Mouse (Mus musculus): ENCODE data around the gene Nfib. TPM values are rescaled to one million over a fixed set of nuclear protein-coding genes. Genes with fewer than 3 reads are reported as not detected.

Gene Nfib
- polyA plus RNA-seq, 1 experiment from 2014 or later = 75.7 TPM

DNA sequence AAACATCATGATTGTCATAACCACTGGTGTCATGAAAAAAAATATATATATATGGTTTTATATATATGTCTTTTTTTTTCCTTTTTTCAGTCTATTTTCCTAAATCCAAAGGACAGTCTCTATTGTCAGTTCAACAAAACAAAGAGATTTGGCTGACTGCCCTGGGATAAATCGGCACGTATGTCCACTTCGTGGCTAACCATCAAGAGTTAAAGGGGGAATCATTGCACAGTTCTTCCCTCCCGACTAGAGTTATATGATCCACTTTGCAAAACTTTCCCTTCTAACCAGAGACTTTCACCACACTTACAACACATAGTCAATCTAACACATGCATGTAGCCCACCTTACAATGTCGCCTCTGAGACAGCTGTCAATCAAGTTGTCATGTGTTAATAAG is 209.2 kb downstream of the Nfib start:
- 45% methylated on average over 5 of the region's 5 CpGs for WGBS
- H3K4me3 ChIP-seq (ENCODE audit: low read length) = peak overlapping the region; percentile 32
- H3K9me3 ChIP-seq (ENCODE audit: control insufficient read depth, low read length) = no peaks in the 10 kb centered on the region
- ATAC-seq = no peak
- peak overlapping the region; percentile 37 for H3K9ac ChIP-seq (ENCODE audit: low read depth, low read length)
- H3K27ac ChIP-seq (ENCODE audit: low read depth, low read length) = no peak overlapping the region; the same call in 1 of the 2 replicates
- H3K27me3 ChIP-seq (replicated peaks; ENCODE audit: control insufficient read depth, insufficient read depth, low read length) = no peaks in the 10 kb centered on the region; the same call in 1 of the 2 replicates
- peaks cover 3% of the 10 kb centered on the region; the same call in 1 of the 2 replicates for H3K4me1 ChIP-seq (ENCODE audit: control insufficient read depth, insufficient read depth, low read depth, low read length)
- H3K4me2 ChIP-seq (ENCODE audit: low read length) = peak overlapping the region; percentile 55
- H3K36me3 ChIP-seq (ENCODE audit: control insufficient read depth, insufficient read depth, low read length) = no peaks in the 10 kb centered on the region; the same call in 1 of the 2 replicates

DNA sequence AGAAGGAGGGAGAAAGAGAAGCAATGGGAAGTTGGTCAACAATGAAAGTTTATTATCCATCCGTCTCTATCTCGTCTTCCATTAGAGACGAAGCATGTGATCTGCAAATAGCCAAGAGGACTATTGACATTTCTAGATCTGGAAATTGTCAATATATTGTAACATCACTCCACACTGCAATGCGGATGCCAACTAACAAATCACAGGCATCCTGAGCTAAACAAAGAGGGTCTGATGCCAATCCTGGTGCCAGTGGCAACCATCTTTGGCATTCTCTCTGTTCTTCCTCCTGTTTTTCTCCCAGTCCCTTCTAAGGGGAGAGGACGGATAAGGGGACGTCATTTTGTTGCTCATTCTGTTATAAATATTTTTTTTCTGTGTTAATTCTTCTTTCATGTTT is 209.9 kb downstream of the Nfib start:
- Histone ChIP-seq H3K27ac (ENCODE audit: low read depth, low read length) (peak overlapping the region; percentile 71), H3K4me1 (ENCODE audit: control insufficient read depth, insufficient read depth, low read depth, low read length) (peaks cover 3% of the 10 kb centered on the region; the same call in 1 of the 2 replicates), H3K4me2 (ENCODE audit: low read length) (peak overlapping the region; percentile 55), H3K36me3 (ENCODE audit: control insufficient read depth, insufficient read depth, low read length) (no peaks in the 10 kb centered on the region; the same call in 1 of the 2 replicates), H3K9me3 (ENCODE audit: control insufficient read depth, low read length) (no peaks in the 10 kb centered on the region), H3K27me3 (replicated peaks; ENCODE audit: control insufficient read depth, insufficient read depth, low read length) (no peaks in the 10 kb centered on the region), H3K4me3 (ENCODE audit: low read length) (peak overlapping the region; percentile 18), H3K9ac (ENCODE audit: low read depth, low read length) (peak overlapping the region; percentile 54)
- WGBS = 54% methylated on average over 6 of the region's 6 CpGs
- no peak for ATAC-seq

GRCm38 (mm10) chr4:82494829-82495228 is 210.7 kb downstream of the Nfib start:
- Histone ChIP-seq H3K27ac (ENCODE audit: low read depth, low read length) (peak overlapping the region; percentile 77), H3K9ac (ENCODE audit: low read depth, low read length) (no peak overlapping the region), H3K27me3 (replicated peaks; ENCODE audit: control insufficient read depth, insufficient read depth, low read length) (no peaks in the 10 kb centered on the region), H3K4me3 (ENCODE audit: low read length) (peak overlapping the region; percentile 9; the same call in 1 of the 2 replicates), H3K4me1 (ENCODE audit: control insufficient read depth, insufficient read depth, low read depth, low read length) (peaks cover 8% of the 10 kb centered on the region), H3K9me3 (ENCODE audit: control insufficient read depth, low read length) (no peaks in the 10 kb centered on the region), H3K4me2 (ENCODE audit: low read length) (peak overlapping the region; percentile 55), H3K36me3 (ENCODE audit: control insufficient read depth, insufficient read depth, low read length) (no peaks in the 10 kb centered on the region; the same call in 1 of the 2 replicates)
- 40% methylated on average over 10 of the region's 10 CpGs for WGBS
- peak; percentile 73 for ATAC-seq

GRCm38 (mm10) chr4:82494424-82494823 is 211.1 kb downstream of the Nfib start:
- 48% methylated on average over 3 of the region's 3 CpGs for WGBS
- peaks cover 10% of the 10 kb centered on the region for H3K4me1 ChIP-seq (ENCODE audit: control insufficient read depth, insufficient read depth, low read depth, low read length)
- peak overlapping the region; percentile 53 for H3K9ac ChIP-seq (ENCODE audit: low read depth, low read length)
- H3K9me3 ChIP-seq (ENCODE audit: control insufficient read depth, low read length) = no peaks in the 10 kb centered on the region
- H3K4me2 ChIP-seq (ENCODE audit: low read length) = peak overlapping the region; percentile 55
- H3K27ac ChIP-seq (ENCODE audit: low read depth, low read length) = peak overlapping the region; percentile 77
- no peaks in the 10 kb centered on the region for H3K27me3 ChIP-seq (replicated peaks; ENCODE audit: control insufficient read depth, insufficient read depth, low read length)
- H3K4me3 ChIP-seq (ENCODE audit: low read length) = peak overlapping the region; percentile 17
- peak; percentile 50; the same call in 1 of the 2 replicates for ATAC-seq
- H3K36me3 ChIP-seq (ENCODE audit: control insufficient read depth, insufficient read depth, low read length) = no peaks in the 10 kb centered on the region; the same call in 1 of the 2 replicates

DNA sequence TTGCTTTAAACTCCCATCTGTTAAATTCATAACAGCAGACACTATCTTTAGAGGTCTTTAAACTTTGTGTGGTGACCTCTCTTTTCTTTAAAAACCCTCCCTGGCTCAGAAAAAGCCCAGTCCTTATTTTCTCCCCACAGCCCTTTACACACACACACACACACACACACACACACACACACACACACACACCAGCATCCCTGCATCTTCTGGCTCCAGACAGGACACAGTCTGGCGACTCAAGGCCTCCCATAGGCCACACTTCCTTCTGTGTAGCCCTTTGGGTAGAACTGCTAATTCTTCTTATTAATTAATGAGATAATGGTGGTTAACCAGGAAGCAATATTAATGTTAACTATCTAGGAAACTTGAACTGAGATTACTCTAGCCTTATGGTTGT is 211.7 kb downstream of the Nfib start:
- 0 out of 2 replicates have a peak, but pooled peaks have one; percentile 16 for ATAC-seq
- H3K4me1 ChIP-seq (ENCODE audit: control insufficient read depth, insufficient read depth, low read depth, low read length) = peaks cover 10% of the 10 kb centered on the region
- H3K9me3 ChIP-seq (ENCODE audit: control insufficient read depth, low read length) = no peaks in the 10 kb centered on the region
- WGBS = 39% methylated on average over 1 of the region's 1 CpGs
- no peak overlapping the region for H3K9ac ChIP-seq (ENCODE audit: low read depth, low read length)
- peak overlapping the region; percentile 8; the same call in 1 of the 2 replicates for H3K4me3 ChIP-seq (ENCODE audit: low read length)
- no peaks in the 10 kb centered on the region for H3K27me3 ChIP-seq (replicated peaks; ENCODE audit: control insufficient read depth, insufficient read depth, low read length)
- H3K4me2 ChIP-seq (ENCODE audit: low read length) = peak overlapping the region; percentile 55
- H3K27ac ChIP-seq (ENCODE audit: low read depth, low read length) = peak overlapping the region; percentile 77; the same call in 1 of the 2 replicates
- H3K36me3 ChIP-seq (ENCODE audit: control insufficient read depth, insufficient read depth, low read length) = no peaks in the 10 kb centered on the region; the same call in 1 of the 2 replicates

GRCm38 (mm10) chr4:82493363-82493762 is 212.2 kb downstream of the Nfib start:
- Histone ChIP-seq H3K36me3 (ENCODE audit: control insufficient read depth, insufficient read depth, low read length) (no peaks in the 10 kb centered on the region; the same call in 1 of the 2 replicates), H3K27ac (ENCODE audit: low read depth, low read length) (no peak overlapping the region), H3K27me3 (replicated peaks; ENCODE audit: control insufficient read depth, insufficient read depth, low read length) (no peaks in the 10 kb centered on the region), H3K4me3 (ENCODE audit: low read length) (no peak overlapping the region), H3K9me3 (ENCODE audit: control insufficient read depth, low read length) (no peaks in the 10 kb centered on the region), H3K4me2 (ENCODE audit: low read length) (peak overlapping the region; percentile 55), H3K9ac (ENCODE audit: low read depth, low read length) (no peak overlapping the region), H3K4me1 (ENCODE audit: control insufficient read depth, insufficient read depth, low read depth, low read length) (peaks cover 10% of the 10 kb centered on the region)
- ATAC-seq = no peak
- 62% methylated on average over 7 of the region's 7 CpGs for WGBS

GRCm38 (mm10) chr4:82492737-82493136 is 212.8 kb downstream of the Nfib start:
- no peak for ATAC-seq
- WGBS = 46% methylated on average over 2 of the region's 2 CpGs
- Histone ChIP-seq H3K4me3 (ENCODE audit: low read length) (no peak overlapping the region), H3K4me1 (ENCODE audit: control insufficient read depth, insufficient read depth, low read depth, low read length) (peaks cover 10% of the 10 kb centered on the region), H3K27me3 (replicated peaks; ENCODE audit: control insufficient read depth, insufficient read depth, low read length) (no peaks in the 10 kb centered on the region), H3K9me3 (ENCODE audit: control insufficient read depth, low read length) (no peaks in the 10 kb centered on the region), H3K4me2 (ENCODE audit: low read length) (peak overlapping the region; percentile 55), H3K36me3 (ENCODE audit: control insufficient read depth, insufficient read depth, low read length) (no peaks in the 10 kb centered on the region), H3K27ac (ENCODE audit: low read depth, low read length) (no peak overlapping the region), H3K9ac (ENCODE audit: low read depth, low read length) (no peak overlapping the region)

DNA sequence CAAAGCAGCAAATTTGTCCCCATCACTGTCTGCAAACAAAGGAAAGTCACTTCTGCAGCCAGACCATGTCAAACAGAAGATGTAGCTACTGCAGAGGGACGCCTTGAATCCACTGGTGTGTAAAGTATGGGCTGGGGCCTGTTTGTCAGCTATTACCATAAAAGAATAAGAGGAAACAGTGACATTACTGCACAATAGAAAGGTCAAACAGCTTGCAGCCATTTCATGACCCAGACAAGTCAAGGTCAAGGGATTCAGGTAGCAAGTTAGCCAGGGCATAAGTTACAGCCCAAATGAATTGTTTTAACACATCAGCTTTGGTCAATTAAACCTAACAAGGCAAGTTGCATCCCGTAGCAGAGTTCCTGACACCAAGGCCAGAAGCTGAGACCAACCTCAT is 215.6 kb downstream of the Nfib start:
- H3K27me3 ChIP-seq (replicated peaks; ENCODE audit: control insufficient read depth, insufficient read depth, low read length) = no peaks in the 10 kb centered on the region
- H3K9me3 ChIP-seq (ENCODE audit: control insufficient read depth, low read length) = no peaks in the 10 kb centered on the region
- no peaks in the 10 kb centered on the region for H3K36me3 ChIP-seq (ENCODE audit: control insufficient read depth, insufficient read depth, low read length)
- peaks cover 10% of the 10 kb centered on the region for H3K4me1 ChIP-seq (ENCODE audit: control insufficient read depth, insufficient read depth, low read depth, low read length)
- ATAC-seq = no peak
- no peak overlapping the region for H3K4me3 ChIP-seq (ENCODE audit: low read length)
- no peak overlapping the region for H3K27ac ChIP-seq (ENCODE audit: low read depth, low read length)
- H3K4me2 ChIP-seq (ENCODE audit: low read length) = peak overlapping the region; percentile 17; the same call in 1 of the 2 replicates
- WGBS = 24% methylated on average over 2 of the region's 2 CpGs
- H3K9ac ChIP-seq (ENCODE audit: low read depth, low read length) = peak overlapping the region; percentile 45; the same call in 1 of the 2 replicates

DNA sequence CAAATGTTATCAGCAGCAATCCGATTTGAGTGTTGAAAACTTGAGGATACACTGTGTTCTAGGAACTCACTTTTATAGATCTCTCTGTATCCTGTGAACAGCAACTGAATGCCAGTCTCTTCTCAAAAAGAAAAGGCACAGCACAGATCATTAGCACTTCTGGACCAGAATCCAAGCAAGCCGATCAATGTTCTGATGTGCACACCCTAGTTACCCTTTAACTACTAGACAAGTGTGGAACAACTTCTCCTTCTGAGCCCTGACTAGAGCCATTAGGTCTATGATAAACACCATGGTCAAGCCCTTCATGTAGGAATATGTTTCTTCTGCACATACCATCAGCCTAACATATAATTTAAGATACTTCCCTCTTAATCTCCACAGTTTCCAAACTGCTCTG is 219.6 kb downstream of the Nfib start:
- WGBS = 89% methylated on average over 2 of the region's 2 CpGs
- H3K9ac ChIP-seq (ENCODE audit: low read depth, low read length) = no peak overlapping the region
- H3K9me3 ChIP-seq (ENCODE audit: control insufficient read depth, low read length) = no peaks in the 10 kb centered on the region
- H3K27ac ChIP-seq (ENCODE audit: low read depth, low read length) = no peak overlapping the region
- H3K4me3 ChIP-seq (ENCODE audit: low read length) = no peak overlapping the region
- peaks cover 13% of the 10 kb centered on the region for H3K4me1 ChIP-seq (ENCODE audit: control insufficient read depth, insufficient read depth, low read depth, low read length)
- ATAC-seq = no peak
- no peaks in the 10 kb centered on the region for H3K36me3 ChIP-seq (ENCODE audit: control insufficient read depth, insufficient read depth, low read length)
- no peaks in the 10 kb centered on the region for H3K27me3 ChIP-seq (replicated peaks; ENCODE audit: control insufficient read depth, insufficient read depth, low read length)
- H3K4me2 ChIP-seq (ENCODE audit: low read length) = no peak overlapping the region

Data from hindbrain, embryonic 16.5 days (tissue).